Mouse (Mus musculus): Measurements from ENCODE around the gene Pde4b.

DNA sequence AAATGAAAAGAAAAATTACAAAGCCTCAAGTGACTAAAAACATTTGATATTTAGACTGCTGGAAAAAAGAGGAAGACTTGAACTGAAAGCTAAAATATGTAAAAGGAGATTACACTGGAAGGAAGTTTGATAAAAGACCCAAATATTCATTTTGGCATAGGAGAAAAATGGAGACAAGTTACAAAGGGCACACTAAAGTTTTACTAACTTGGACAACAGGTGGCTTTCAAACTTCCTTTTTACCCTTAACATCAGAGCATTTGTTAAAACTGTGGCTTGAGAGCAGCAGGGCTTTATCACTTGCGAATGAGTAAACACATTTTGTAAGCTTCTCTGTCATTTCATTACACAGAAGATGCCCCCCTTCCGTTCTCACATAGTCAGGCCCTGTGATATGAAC, 492.4 kb downstream of the Pde4b start:
- no peak for TF ChIP-seq POLR2A (IDR thresholded peaks at IDR 0.05; ENCODE audit: insufficient read length, low read depth)
- no peak for TF ChIP-seq POLR2AphosphoS2 (IDR thresholded peaks at IDR 0.05; ENCODE audit: insufficient read length, low read depth)

All from myocyte (in vitro differentiated cells).